Mouse (Mus musculus): ENCODE measurements around the gene Hist1h4m. TPM values are rescaled to one million over a fixed set of nuclear protein-coding genes. Genes with fewer than 3 reads are reported as not detected.
"Not testable (repeated sequence)": the region's sequence is repeated elsewhere in the genome, so short reads cannot be mapped to it uniquely, and the experiment has no call there.

Gene Hist1h4m
- polyA plus RNA-seq, 1 experiment from 2014 or later: not detected

DNA sequence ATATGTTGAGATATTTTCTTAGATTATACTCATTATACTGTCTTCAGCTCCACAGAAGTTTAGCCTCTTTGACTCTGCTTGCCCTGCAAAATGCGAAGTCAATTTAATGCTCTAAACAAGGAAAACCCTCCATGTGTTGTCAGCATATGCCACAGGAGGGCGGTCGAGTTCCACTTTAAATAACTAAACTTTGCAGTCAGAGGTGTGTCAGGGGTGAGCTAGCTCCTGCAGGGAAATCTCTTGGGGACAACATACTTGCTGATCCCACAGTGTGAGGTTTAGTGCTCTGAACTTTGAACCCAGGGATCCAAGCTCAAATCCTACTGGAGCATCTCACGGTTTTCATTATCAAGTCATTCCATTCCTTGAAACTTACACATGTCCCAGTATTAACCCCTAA is 29.0 kb downstream of the Hist1h4m start:
- H3K4me3 ChIP-seq (ENCODE audit: low read length); H3K9me3 ChIP-seq (ENCODE audit: control insufficient read depth, low read length); H3K36me3 ChIP-seq (ENCODE audit: control insufficient read depth, insufficient read depth, low read length); H3K27me3 ChIP-seq (replicated peaks; ENCODE audit: control insufficient read depth, insufficient read depth, low read length); H3K27ac ChIP-seq (ENCODE audit: low read length); H3K4me1 ChIP-seq (ENCODE audit: control insufficient read depth, insufficient read depth, low read length); H3K4me2 ChIP-seq (ENCODE audit: low read depth, low read length); H3K9ac ChIP-seq (ENCODE audit: low read depth, low read length): not testable (repeated sequence)
- no CpG with 5 or more reads among the region's 4 CpGs for WGBS
- ATAC-seq: peak; percentile 82

DNA sequence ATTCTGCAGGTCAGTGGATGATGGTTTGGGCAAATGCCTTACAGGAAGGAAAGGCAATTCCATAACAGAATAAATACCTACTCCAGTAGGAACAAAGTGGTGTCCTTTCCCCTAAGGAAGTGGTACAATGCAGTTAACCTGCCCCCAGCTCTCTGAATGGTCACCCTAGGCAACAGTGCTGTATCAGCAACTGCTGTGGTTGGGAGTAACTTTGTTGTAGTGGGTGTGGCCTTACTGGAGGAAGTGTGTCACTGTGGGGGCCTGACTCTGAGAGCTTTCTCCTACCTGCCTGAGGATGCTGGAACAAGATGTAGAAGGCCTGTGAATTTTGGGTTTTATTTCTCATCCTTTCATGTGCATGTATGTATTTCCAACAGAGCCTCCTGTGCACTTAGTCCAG is 34.8 kb downstream of the Hist1h4m start:
- not testable (repeated sequence) for H3K36me3 ChIP-seq (ENCODE audit: control insufficient read depth, insufficient read depth, low read length); H3K9me3 ChIP-seq (ENCODE audit: control insufficient read depth, low read length); H3K9ac ChIP-seq (ENCODE audit: low read depth, low read length); H3K4me1 ChIP-seq (ENCODE audit: control insufficient read depth, insufficient read depth, low read length); ATAC-seq; H3K4me3 ChIP-seq (ENCODE audit: low read length); H3K27me3 ChIP-seq (replicated peaks; ENCODE audit: control insufficient read depth, insufficient read depth, low read length); H3K27ac ChIP-seq (ENCODE audit: low read length); H3K4me2 ChIP-seq (ENCODE audit: low read depth, low read length)

DNA sequence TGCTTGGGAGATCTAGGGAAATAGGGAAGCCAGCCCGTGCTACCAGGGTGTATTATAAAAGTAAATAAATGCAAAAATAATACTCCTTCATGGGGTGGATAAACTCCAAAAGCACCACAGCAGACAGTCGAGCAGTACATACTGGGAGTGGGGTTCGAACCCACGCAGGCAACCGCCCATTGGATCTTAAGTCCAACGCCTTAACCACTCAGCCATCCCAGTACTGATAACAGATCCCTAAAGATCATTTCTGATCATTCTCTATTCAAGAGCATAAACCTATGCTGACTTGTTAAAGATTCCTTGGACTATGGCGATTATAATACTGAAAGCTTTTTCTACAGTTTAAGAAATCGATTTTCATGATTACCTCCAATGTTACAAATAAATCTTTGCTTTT is 36.3 kb downstream of the Hist1h4m start:
- Histone ChIP-seq H3K9ac (ENCODE audit: low read depth, low read length) (no peak overlapping the region), H3K27me3 (replicated peaks; ENCODE audit: control insufficient read depth, insufficient read depth, low read length) (no peaks in the 10 kb centered on the region), H3K27ac (ENCODE audit: low read length) (no peak overlapping the region), H3K4me3 (ENCODE audit: low read length) (no peak overlapping the region), H3K9me3 (ENCODE audit: control insufficient read depth, low read length) (no peaks in the 10 kb centered on the region), H3K4me1 (ENCODE audit: control insufficient read depth, insufficient read depth, low read length) (no peaks in the 10 kb centered on the region), H3K36me3 (ENCODE audit: control insufficient read depth, insufficient read depth, low read length) (no peaks in the 10 kb centered on the region), H3K4me2 (ENCODE audit: low read depth, low read length) (no peak overlapping the region)
- ATAC-seq: no peak; the same call in 1 of the 2 replicates
- 27% methylated on average over 8 of the region's 8 CpGs for WGBS

DNA sequence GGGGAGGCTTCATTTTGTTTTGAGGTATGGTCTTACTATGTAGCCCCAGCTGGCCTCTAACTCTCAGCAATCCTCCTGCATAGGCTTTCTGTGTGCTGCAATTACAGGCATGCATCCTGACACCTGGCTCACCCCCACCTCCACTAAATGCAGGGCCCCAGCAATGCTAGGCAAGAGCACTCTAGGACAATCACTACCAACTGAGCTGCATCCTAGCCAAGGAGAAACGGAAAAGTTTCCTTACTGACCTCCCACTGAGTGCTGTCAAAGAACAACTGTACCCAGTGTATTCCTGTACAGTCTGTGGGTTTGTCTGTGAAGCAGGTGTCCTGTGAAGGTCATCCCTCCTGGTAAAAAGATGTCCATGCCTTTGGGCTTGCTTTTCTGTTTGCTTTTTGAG is 39.1 kb downstream of the Hist1h4m start:
- 61% methylated on average over 1 of the region's 1 CpGs for WGBS
- not testable (repeated sequence) for H3K9ac ChIP-seq (ENCODE audit: low read depth, low read length); H3K9me3 ChIP-seq (ENCODE audit: control insufficient read depth, low read length); H3K4me1 ChIP-seq (ENCODE audit: control insufficient read depth, insufficient read depth, low read length); ATAC-seq; H3K27ac ChIP-seq (ENCODE audit: low read length); H3K27me3 ChIP-seq (replicated peaks; ENCODE audit: control insufficient read depth, insufficient read depth, low read length); H3K4me3 ChIP-seq (ENCODE audit: low read length); H3K36me3 ChIP-seq (ENCODE audit: control insufficient read depth, insufficient read depth, low read length); H3K4me2 ChIP-seq (ENCODE audit: low read depth, low read length)

DNA sequence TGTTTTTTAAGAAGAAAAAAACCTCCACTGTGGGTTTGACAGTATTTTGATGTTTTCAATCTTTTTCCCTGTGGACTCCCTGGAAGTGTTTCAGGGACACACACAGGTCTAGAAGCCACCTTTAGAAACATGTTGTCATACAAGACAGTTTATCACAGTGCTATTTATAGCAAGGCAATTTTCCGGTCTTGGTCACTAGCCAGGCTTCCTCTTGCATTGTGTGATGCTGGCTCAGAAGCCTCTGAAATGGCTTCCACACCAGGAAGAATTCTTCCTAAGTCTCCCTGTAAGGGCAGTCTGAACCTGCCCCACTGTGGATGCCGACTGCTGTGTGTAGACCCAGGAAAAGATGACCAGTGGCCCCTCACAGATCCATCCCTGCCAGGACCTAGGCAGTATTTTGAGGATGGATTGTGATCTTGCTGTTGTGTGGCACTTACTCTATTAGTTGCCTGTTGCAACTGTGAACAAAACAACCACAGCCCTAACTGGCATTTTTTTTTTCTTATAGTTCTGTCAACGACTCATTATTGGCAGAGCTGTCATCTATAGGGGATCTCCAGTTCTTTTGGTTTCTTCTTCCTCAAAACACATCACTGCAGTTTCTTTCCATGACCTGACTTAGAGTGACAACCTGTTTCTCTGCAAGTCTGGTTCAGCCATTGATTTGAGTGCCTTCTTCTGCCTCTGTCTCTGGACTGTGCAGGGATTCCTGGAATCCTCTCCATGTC is 40.8 kb downstream of the Hist1h4m start:
- no peaks in the 10 kb centered on the region for H3K9me3 ChIP-seq (ENCODE audit: control insufficient read depth, low read length)
- no peaks in the 10 kb centered on the region for H3K36me3 ChIP-seq (ENCODE audit: control insufficient read depth, insufficient read depth, low read length)
- H3K4me1 ChIP-seq (ENCODE audit: control insufficient read depth, insufficient read depth, low read length): no peaks in the 10 kb centered on the region
- H3K9ac ChIP-seq (ENCODE audit: low read depth, low read length): no peak overlapping the region
- WGBS: 57% methylated on average over 3 of the region's 3 CpGs
- no peak overlapping the region for H3K27ac ChIP-seq (ENCODE audit: low read length)
- no peak overlapping the region for H3K4me2 ChIP-seq (ENCODE audit: low read depth, low read length)
- no peak overlapping the region for H3K4me3 ChIP-seq (ENCODE audit: low read length)
- no peaks in the 10 kb centered on the region for H3K27me3 ChIP-seq (replicated peaks; ENCODE audit: control insufficient read depth, insufficient read depth, low read length)
- no peak for ATAC-seq

DNA sequence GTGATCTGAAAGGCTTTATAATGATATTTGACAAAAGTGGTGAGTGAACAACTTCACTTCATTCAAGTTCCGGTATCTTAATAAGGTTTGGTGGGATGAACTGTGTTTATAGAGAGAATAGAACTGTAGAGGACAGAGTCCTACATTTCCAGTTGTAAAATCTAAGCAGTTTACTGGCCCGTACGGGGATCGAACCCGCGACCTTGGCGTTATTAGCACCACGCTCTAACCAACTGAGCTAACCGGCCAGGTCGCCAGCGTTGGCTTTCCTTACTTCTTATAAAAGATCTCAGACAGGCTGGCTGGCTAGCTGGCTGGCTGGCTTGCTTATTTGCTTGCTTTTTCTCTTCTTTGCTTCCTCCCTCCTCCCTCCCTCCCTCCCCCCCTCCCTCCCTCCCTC is 43.6 kb downstream of the Hist1h4m start:
- Histone ChIP-seq H3K36me3 (ENCODE audit: control insufficient read depth, insufficient read depth, low read length) (no peaks in the 10 kb centered on the region), H3K4me2 (ENCODE audit: low read depth, low read length) (peak overlapping the region; percentile 50), H3K4me3 (ENCODE audit: low read length) (peak overlapping the region; percentile 53), H3K9ac (ENCODE audit: low read depth, low read length) (no peak overlapping the region), H3K27ac (ENCODE audit: low read length) (no peak overlapping the region), H3K4me1 (ENCODE audit: control insufficient read depth, insufficient read depth, low read length) (no peaks in the 10 kb centered on the region), H3K27me3 (replicated peaks; ENCODE audit: control insufficient read depth, insufficient read depth, low read length) (no peaks in the 10 kb centered on the region), H3K9me3 (ENCODE audit: control insufficient read depth, low read length) (no peaks in the 10 kb centered on the region)
- peak; percentile 91 for ATAC-seq
- WGBS: 4% methylated on average over 11 of the region's 11 CpGs

DNA sequence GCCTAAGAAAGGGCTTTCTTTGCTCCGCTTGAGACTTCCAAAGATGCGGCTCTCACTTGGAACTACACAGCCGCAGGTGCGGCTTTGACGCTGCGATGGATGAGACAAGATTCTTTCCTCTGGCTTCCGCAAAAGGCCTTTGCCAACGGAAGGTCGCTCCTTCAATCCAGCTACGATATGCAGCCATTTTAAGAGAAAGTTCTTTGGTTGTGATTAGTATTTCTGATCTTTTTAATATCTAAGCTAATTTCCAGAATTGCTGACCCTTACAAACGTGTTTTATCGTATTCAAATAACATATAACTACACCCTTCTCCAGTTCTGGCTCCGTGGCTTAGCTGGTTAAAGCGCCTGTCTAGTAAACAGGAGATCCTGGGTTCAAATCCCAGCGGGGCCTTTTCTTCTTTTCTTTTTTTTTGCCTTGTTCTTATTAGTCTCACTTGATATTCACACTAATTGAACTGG is 44.2 kb downstream of the Hist1h4m start:
- peak overlapping the region; percentile 50 for H3K4me2 ChIP-seq (ENCODE audit: low read depth, low read length)
- no peaks in the 10 kb centered on the region for H3K36me3 ChIP-seq (ENCODE audit: control insufficient read depth, insufficient read depth, low read length)
- H3K27me3 ChIP-seq (replicated peaks; ENCODE audit: control insufficient read depth, insufficient read depth, low read length): no peaks in the 10 kb centered on the region
- H3K9me3 ChIP-seq (ENCODE audit: control insufficient read depth, low read length): no peaks in the 10 kb centered on the region
- 3% methylated on average over 15 of the region's 15 CpGs for WGBS
- H3K9ac ChIP-seq (ENCODE audit: low read depth, low read length): peak overlapping the region; percentile 48; the same call in 1 of the 2 replicates
- no peak overlapping the region for H3K27ac ChIP-seq (ENCODE audit: low read length)
- H3K4me3 ChIP-seq (ENCODE audit: low read length): peak overlapping the region; percentile 53
- H3K4me1 ChIP-seq (ENCODE audit: control insufficient read depth, insufficient read depth, low read length): no peaks in the 10 kb centered on the region
- ATAC-seq: peak; percentile 71

DNA sequence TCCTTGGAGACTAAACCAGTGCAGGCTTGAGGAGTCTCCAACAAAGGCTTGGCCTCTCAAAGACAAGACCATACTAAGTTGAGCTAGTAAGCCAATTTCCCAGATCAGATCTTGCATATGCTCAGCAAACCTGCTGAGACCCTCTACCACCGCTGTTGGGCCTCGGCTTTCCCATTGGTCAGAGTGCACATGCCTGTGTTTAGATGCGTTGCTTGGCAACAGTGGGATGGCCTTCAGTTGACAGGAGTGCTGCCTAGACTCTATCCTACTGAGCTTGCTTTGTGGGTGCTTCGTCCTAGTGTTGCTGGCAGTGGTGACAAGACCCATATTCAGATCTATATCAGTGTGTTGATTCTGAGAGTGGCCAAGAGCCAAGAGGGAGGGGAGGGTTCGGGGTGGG is 50.1 kb downstream of the Hist1h4m start:
- 19% methylated on average over 5 of the region's 5 CpGs for whole genome bisulfite sequencing
- no peaks in the 10 kb centered on the region for H3K9me3 ChIP-seq (ENCODE audit: control insufficient read depth, low read length)
- H3K9ac ChIP-seq (ENCODE audit: low read depth, low read length): no peak overlapping the region
- ATAC-seq: no peak
- no peak overlapping the region for H3K27ac ChIP-seq (ENCODE audit: low read length)
- H3K4me2 ChIP-seq (ENCODE audit: low read depth, low read length): no peak overlapping the region
- no peaks in the 10 kb centered on the region for H3K27me3 ChIP-seq (replicated peaks; ENCODE audit: control insufficient read depth, insufficient read depth, low read length)
- no peaks in the 10 kb centered on the region for H3K4me1 ChIP-seq (ENCODE audit: control insufficient read depth, insufficient read depth, low read length)
- H3K36me3 ChIP-seq (ENCODE audit: control insufficient read depth, insufficient read depth, low read length): no peaks in the 10 kb centered on the region
- H3K4me3 ChIP-seq (ENCODE audit: low read length): no peak overlapping the region
